Mouse (Mus musculus) lung, embryonic 16.5 days (tissue): ENCODE data around the gene Ltv1. TPM values are rescaled to one million over a fixed set of nuclear protein-coding genes. Genes with fewer than 3 reads are reported as not detected.

ENCODE experiments used
- polyA plus RNA-seq: library from polyadenylated mRNA; unstranded; fragments of >200 nt; fragmentation: Nextera tagmentation; extraction: Ambion mirVana; gene quantifications from 2 replicates; pipeline ENCODE4 v1.2.1, GENCODE M21; 2015

Ltv1 gene
- polyA plus RNA-seq, 1 experiment from 2014 or later, result 63.4 TPM

Other genes with a start within 250 kb of the Ltv1 start
- gene Stx11, start 228.9 kb downstream of the Ltv1 start, polyA plus RNA-seq, result 2.2 and 2.7 TPM in 2 replicates
- 34.5 TPM in 2 replicates for gene Sf3b5, start 187.8 kb downstream of the Ltv1 start, polyA plus RNA-seq
- gene Plagl1, start 132.7 kb downstream of the Ltv1 start, polyA plus RNA-seq, result 142 and 145 TPM in 2 replicates
- gene Zc2hc1b, start 15.1 kb downstream of the Ltv1 start, polyA plus RNA-seq, result not detected in 2 replicates